Mouse (Mus musculus) activated CD4-positive, CD25-positive, alpha-beta regulatory T cell, adult 9 weeks (primary cell): Measurements from ENCODE around the gene Zbtb46. TPM values are rescaled to one million over a fixed set of nuclear protein-coding genes. Genes with fewer than 3 reads are reported as not detected.

Experiments used
- polyA plus RNA-seq: library from polyadenylated mRNA; unstranded; fragments of 100-300 nt; shearing (Covaris generic); gene quantifications from one replicate; pipeline ENCODE4 v1.2.1, GENCODE M21; 2017

Gene Zbtb46
- polyA plus RNA-seq, result 1.6 TPM

DNA sequence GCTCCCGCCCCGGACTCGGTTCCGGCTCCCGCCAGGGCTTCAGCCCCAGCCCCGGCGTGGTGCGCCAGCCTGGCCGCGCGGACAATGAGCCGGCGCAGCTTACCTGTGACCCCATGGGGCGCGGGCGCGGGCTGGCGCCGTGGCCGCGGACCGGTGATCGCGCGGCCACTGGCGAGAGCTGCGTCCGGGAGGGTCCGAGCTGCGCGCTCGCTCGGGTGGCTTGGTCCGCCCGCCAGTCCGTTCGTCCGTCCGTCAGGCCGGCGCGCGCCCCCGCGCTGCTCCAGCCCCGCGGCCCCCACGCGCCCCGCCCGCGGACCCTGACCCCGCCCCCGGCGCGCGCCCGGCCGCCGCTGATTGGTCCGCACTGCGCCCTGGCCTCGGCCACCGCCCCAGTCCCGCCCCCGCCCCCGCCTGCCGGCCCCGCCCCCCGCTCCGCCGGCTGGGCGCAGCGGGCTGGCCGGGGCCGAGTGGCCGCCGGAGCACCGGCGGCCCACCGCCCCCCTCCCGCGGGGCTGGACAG is at the start of gene Zbtb46:
Zbtb46 (minus strand) TSS at position 274 of the 520 bp plus-strand sequence.

GRCm38 (mm10) chr2:181496831-181497547 is 37.8 kb upstream of the Zbtb46 start, which contains the start of gene Tpd52l2:
Gene Tpd52l2, plus strand, starts transcription at chr2:181497142.

GRCm38 (mm10) chr2:181493156-181493927 is 34.1 kb upstream of the Zbtb46 start, which contains the start of gene Abhd16b:
Gene Abhd16b, plus strand, starts transcription at chr2:181493206.

DNA sequence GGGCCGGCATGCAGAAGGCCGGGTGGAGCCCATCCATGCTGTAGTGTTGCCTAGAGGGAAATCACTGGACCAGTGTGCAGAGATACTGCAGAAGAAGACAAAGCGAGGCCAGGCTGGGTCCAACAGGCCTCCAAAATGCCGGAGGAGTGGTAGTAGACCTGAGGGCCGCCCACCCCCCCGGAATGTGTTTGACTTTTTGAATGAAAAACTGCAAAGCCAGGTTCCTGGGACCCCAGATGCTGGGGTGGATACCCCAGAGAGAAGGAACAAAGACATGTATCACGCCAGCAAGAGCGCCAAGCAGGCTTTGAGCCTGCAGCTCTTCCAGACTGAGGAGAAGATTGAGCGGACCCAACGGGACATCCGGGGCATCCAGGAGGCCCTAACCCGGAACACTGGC is 79.4 kb downstream of the Zbtb46 start, which contains the start of gene Lime1:
Lime1 (plus strand) TSS at position 301 of the 400 bp plus-strand sequence.

DNA sequence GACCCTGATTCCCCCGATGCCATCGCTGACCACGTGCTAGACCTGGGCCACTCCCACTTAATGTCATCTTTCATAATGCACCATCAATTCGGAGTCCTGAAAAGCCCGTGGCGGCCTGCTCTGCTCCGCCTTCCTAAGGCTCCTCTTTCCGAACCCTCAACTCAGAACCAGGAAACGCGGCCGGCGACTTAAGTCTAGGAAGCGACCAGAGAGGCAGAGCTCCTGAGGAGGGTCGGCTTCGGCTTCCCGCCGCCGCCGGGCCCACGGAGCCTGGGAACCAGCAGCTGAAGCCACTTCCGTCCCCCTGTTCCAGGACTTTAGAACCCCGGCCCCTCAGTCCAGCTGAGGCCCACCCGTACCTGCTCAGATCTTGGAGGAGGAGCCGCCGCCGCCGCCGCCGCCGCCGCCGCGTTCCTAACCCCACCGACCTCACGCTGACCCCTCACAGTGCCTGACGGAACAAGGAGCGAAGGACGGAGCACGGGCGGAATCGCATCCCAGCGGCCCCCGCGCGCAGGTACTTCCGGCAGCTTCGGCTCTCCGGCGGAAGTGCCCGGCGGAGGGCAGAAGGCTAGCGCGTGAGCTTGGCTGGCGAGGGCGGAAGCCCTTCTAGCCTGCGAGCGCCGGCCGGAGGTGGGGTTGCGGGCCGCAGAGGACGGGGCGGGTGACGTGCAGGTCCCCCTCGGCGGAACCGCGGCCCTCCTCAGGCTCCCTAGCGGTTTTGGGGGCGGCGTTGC is 94.2 kb downstream of the Zbtb46 start, which contains the start of the genes Zgpat and Arfrp1:
Zgpat (plus strand) TSS at position 69 of the 737 bp plus-strand sequence.
Arfrp1 (minus strand) TSS at position 545 of the 737 bp plus-strand sequence.

Other genes starting within 250 kb of the Zbtb46 start
- gene Srms, start 246.2 kb downstream of the Zbtb46 start, polyA plus RNA-seq, result 1.5 TPM
- gene Fndc11, start 239.4 kb downstream of the Zbtb46 start, polyA plus RNA-seq, result 0.46 TPM
- 24.2 TPM for gene Helz2, start 217.4 kb downstream of the Zbtb46 start, polyA plus RNA-seq
- gene Gmeb2, start 171.4 kb downstream of the Zbtb46 start, polyA plus RNA-seq, result 8.8 TPM
- not detected for gene Stmn3, start 144.9 kb downstream of the Zbtb46 start, polyA plus RNA-seq
- gene Rtel1, start 139.7 kb downstream of the Zbtb46 start, polyA plus RNA-seq, result 63.6 TPM
- 101 TPM for gene Zgpat, start 94.5 kb downstream of the Zbtb46 start, polyA plus RNA-seq
- 146 TPM for gene Arfrp1, start 94.0 kb downstream of the Zbtb46 start, polyA plus RNA-seq
- 355 TPM for gene Lime1, start 79.3 kb downstream of the Zbtb46 start, polyA plus RNA-seq
- gene Abhd16b, start 33.8 kb upstream of the Zbtb46 start, polyA plus RNA-seq, result not detected
- gene Tpd52l2, start 37.7 kb upstream of the Zbtb46 start, polyA plus RNA-seq, result 98.8 TPM
- gene Dnajc5, start 61.1 kb upstream of the Zbtb46 start, polyA plus RNA-seq, result 112 TPM
- gene Uckl1, start 125.5 kb upstream of the Zbtb46 start, polyA plus RNA-seq, result 195 TPM
- 101 TPM for gene Prpf6, start 132.4 kb upstream of the Zbtb46 start, polyA plus RNA-seq
- gene Zfp512b, start 133.4 kb upstream of the Zbtb46 start, polyA plus RNA-seq, result 15.3 TPM
- 7.0 TPM for gene Samd10, start 139.8 kb upstream of the Zbtb46 start, polyA plus RNA-seq
- not detected for gene Gm29797, start 197.6 kb upstream of the Zbtb46 start, polyA plus RNA-seq
- not detected for gene Sox18, start 212.2 kb upstream of the Zbtb46 start, polyA plus RNA-seq
- gene Tcea2, start 220.9 kb upstream of the Zbtb46 start, polyA plus RNA-seq, result 15.2 TPM
- 234 TPM for gene Rgs19, start 234.6 kb upstream of the Zbtb46 start, polyA plus RNA-seq
- gene Lkaaear1, start 239.0 kb upstream of the Zbtb46 start, polyA plus RNA-seq, result not detected